Mouse (Mus musculus) lung, adult 2 months (tissue): Measurements from ENCODE around the gene Slc52a3. TPM values are rescaled to one million over a fixed set of nuclear protein-coding genes. Genes with fewer than 3 reads are reported as not detected.

ENCODE experiments used
- DNase-seq: peaks from one replicate; pipeline ENCODE4 v3.0.0; 2022
- H3K4me1 ChIP-seq: fragments of 200-500 bp; 2 replicates; pipeline ENCODE4 v1.6.1; 2011; ENCODE audit warnings: low read length; ENCODE audit not compliant: control insufficient read depth, insufficient read depth
- H3K4me3 ChIP-seq: fragments of 200-500 bp; replicated peaks from 2 replicates; pipeline ENCODE3; 2011; ENCODE audit warnings: low read depth, mild to moderate bottlenecking, control low read depth, low read length; ENCODE audit errors: extremely low read depth
- CTCF ChIP-seq: fragments of 200-500 bp; IDR thresholded peaks from 2 replicates; pipeline ENCODE4 v1.5.1; 2011; ENCODE audit warnings: mild to moderate bottlenecking, low read length, control low read depth; ENCODE audit not compliant: insufficient read depth
- POLR2A ChIP-seq: fragments of 200-500 bp; IDR thresholded peaks from 2 replicates; pipeline ENCODE4 v1.6.1; 2011; ENCODE audit warnings: low read depth, mild to moderate bottlenecking, control low read depth, low read length, borderline replicate concordance; ENCODE audit errors: extremely low read depth
- WGBS: fragments of 180-500 bp; shearing (Covaris S2); methylation state at CpG from one replicate; pipeline ENCODE4 v1.1.7; 2018; 5-methylcytosine and 5-hydroxymethylcytosine counted together
- polyA plus RNA-seq: library from polyadenylated mRNA; depleted of rRNA; stranded (reverse); fragments of >200 nt; gene quantifications from 2 replicates; pipeline ENCODE4 v1.2.3, GENCODE M21; 2012

Slc52a3 gene
- polyA plus RNA-seq, 1 experiment = 34.5 TPM

GRCm38 (mm10) chr2:152029252-152030082 is 33.2 kb downstream of the Slc52a3 start:
- peak overlapping the region; percentile 61 for H3K4me3 ChIP-seq
- no peak for TF ChIP-seq POLR2A
- TF ChIP-seq CTCF = peak; percentile 83
- no peaks in the 10 kb centered on the region for H3K4me1 ChIP-seq
- WGBS = 2% methylated on average over 54 of the region's 54 CpGs
- peak; percentile 81 for DNase-seq

- Histone ChIP-seq H3K4me1 (no peaks in the 10 kb centered on the region), H3K4me3 (no peak overlapping the region)
- WGBS = 72% methylated on average over 5 of the region's 5 CpGs
- no peak for TF ChIP-seq POLR2A
- TF ChIP-seq CTCF = no peak
- DNase-seq = no peak
Measured at GRCm38 (mm10) chr2:152030986-152031385, 34.7 kb downstream of the Slc52a3 start.

GRCm38 (mm10) chr2:152040101-152040500 is 43.8 kb downstream of the Slc52a3 start:
- no peak for TF ChIP-seq POLR2A
- TF ChIP-seq CTCF = no peak
- Histone ChIP-seq H3K4me1 (no peaks in the 10 kb centered on the region), H3K4me3 (no peak overlapping the region)
- no peak for DNase-seq

DNA sequence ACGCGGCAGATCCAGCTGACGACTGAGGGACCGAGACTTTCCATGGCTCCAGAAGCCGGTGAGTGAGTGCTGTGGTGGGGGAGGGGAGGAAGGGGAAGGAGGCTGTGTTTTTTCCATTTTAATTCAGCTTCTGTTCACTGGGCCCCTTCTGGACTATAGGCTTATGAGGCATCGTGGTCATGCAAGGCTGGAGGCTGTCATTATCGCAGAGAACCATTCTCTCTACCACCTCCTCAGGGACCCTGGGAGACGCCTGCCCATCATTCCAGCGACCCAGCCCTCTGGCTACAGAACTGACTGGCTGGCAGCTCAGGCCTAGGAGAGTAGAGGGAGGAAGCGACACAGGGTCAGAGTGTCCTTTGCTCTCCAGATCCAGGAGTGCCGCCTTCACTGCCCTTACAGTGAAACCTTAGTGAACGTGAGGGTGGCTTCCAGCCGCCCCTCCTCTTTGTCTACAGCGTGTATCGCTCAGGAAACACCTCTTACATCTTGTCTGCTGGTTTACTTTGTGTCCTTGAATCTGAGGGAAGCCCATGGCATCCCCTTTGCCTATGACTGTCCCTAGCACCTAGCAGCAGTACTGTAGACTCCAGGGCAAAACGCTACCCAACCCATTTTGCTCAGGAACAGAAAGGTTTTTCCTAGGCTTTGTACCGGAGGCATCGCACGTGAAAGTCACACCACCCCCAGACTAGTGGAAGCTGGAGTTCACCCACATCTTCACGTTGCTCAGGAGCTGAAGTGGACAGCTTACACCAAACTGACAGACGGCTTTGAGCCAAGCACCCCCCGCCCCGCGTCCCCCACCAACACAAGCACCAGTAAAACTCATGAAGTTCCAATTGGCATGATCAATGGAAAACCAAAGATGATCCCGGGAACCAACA is 51.0 kb downstream of the Slc52a3 start:
- Histone ChIP-seq H3K4me3 (no peak overlapping the region), H3K4me1 (0 out of 2 replicates have a peak, but pooled peaks cover 2% of the 10 kb centered on the region)
- no peak for DNase-seq
- TF ChIP-seq POLR2A (no peak), CTCF (no peak)
- 7% methylated on average over 25 of the region's 25 CpGs for WGBS

GRCm38 (mm10) chr2:152048003-152048980 is 52.0 kb downstream of the Slc52a3 start:
- 0 out of 2 replicates have a peak, but pooled peaks cover 2% of the 10 kb centered on the region for H3K4me1 ChIP-seq
- WGBS = 2% methylated on average over 81 of the region's 82 CpGs
- no peak for DNase-seq
- H3K4me3 ChIP-seq = no peak overlapping the region
- TF ChIP-seq POLR2A (no peak), CTCF (no peak)

DNA sequence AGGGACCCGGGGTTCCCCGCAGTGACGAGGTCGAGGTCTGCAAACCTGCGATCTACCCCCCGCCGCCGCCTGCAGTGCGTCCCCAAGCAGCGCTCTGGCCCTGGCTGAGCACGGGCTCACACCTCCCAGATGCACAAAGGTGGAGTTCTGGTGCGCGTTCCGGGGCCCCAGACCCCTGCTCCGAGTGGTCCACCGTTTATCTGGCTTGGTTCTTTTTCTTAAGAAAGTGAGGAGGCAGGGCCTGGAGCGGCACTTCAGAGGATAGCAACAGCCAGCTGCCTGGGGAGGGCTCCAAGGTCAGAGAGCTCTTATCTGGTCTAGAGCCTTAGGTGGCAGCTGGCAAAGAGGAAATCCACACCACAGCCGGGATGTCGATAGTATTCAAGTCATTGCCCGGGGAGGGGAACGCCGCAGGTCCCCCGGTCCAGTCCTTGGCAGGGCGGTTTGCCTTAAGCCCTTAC is 52.7 kb downstream of the Slc52a3 start:
- Histone ChIP-seq H3K4me1 (0 out of 2 replicates have a peak, but pooled peaks cover 2% of the 10 kb centered on the region), H3K4me3 (no peak overlapping the region)
- DNase-seq = no peak
- TF ChIP-seq CTCF = no peak
- TF ChIP-seq POLR2A = no peak
- WGBS = 1% methylated on average over 24 of the region's 24 CpGs

DNA sequence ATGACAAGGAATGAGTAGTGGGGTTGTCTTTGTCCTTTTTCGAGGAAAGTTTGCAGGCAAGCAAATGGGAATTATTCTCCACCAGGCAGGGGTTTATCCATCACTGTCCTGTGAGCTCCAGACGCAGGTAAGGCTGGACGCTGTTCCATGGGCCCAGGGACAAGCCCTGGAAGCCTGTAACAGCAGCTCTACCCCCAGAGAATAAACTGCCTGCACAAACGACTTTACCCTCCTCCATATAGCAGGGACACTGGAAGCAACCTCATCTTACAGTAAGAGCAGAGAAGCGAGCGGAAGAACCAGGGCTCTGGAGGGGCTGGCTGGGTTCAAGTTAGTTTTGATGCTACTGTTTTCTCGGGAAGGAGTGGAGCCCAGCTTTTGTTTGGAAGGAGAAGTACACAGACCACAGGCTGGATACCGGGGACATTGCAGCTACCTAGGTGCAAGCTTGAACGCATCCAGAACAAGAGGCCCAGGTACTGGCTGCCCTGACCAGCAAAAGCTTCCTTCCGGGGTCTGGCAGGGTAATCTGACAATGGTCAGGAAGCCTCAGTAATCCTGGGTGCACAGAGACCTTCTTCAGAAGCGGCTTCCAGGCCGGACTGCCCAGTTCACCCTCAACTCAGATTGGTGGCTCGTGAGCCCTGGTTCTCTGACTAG is 53.4 kb downstream of the Slc52a3 start:
- WGBS = 14% methylated on average over 13 of the region's 13 CpGs
- no peak for TF ChIP-seq POLR2A
- no peak for TF ChIP-seq CTCF
- DNase-seq = no peak
- H3K4me3 ChIP-seq = no peak overlapping the region
- 0 out of 2 replicates have a peak, but pooled peaks cover 2% of the 10 kb centered on the region for H3K4me1 ChIP-seq

GRCm38 (mm10) chr2:152050316-152050715 is 54.0 kb downstream of the Slc52a3 start:
- Histone ChIP-seq H3K4me1 (0 out of 2 replicates have a peak, but pooled peaks cover 2% of the 10 kb centered on the region), H3K4me3 (no peak overlapping the region)
- 23% methylated on average over 7 of the region's 7 CpGs for WGBS
- TF ChIP-seq POLR2A = no peak
- no peak for TF ChIP-seq CTCF
- no peak for DNase-seq

- no peak overlapping the region for H3K4me3 ChIP-seq
- no peak for TF ChIP-seq CTCF
- no peak for TF ChIP-seq POLR2A
- H3K4me1 ChIP-seq = 0 out of 2 replicates have a peak, but pooled peaks cover 2% of the 10 kb centered on the region
- WGBS = 82% methylated on average over 3 of the region's 3 CpGs
- no peak for DNase-seq
Measured at GRCm38 (mm10) chr2:152051985-152052384, 55.7 kb downstream of the Slc52a3 start.
